Mouse (Mus musculus) heart, adult 2 months (tissue): ENCODE data around the gene Agbl4. TPM values are rescaled to one million over a fixed set of nuclear protein-coding genes. Genes with fewer than 3 reads are reported as not detected.

Experiments
- DNase-seq, 2 experiments: peaks; one replicate each; pipeline ENCODE4 v3.0.0; 2021
- H3K27ac ChIP-seq: fragments of 200-600 bp; 2 replicates; pipeline ENCODE4 v1.8.1; 2022
- H3K27me3 ChIP-seq: fragments of 200-500 bp; 2 replicates; pipeline ENCODE4 v1.6.1; 2012; ENCODE audit warnings: mild to moderate bottlenecking, low read length, inconsistent platforms, mixed read lengths; ENCODE audit not compliant: control insufficient read depth, insufficient read depth
- H3K36me3 ChIP-seq: fragments of 200-500 bp; 2 replicates; pipeline ENCODE4 v1.6.1; 2012; ENCODE audit warnings: low read length, inconsistent platforms; ENCODE audit not compliant: control insufficient read depth, insufficient read depth
- H3K4me1 ChIP-seq: fragments of 200-500 bp; 2 replicates; pipeline ENCODE4 v1.6.1; 2011; ENCODE audit warnings: low read length; ENCODE audit not compliant: control insufficient read depth, insufficient read depth
- H3K4me3 ChIP-seq: fragments of 200-600 bp; 2 replicates; pipeline ENCODE4 v1.8.1; 2022
- H3K79me2 ChIP-seq: fragments of 200-500 bp; replicated peaks from 2 replicates; pipeline ENCODE4 v1.6.1; 2012; ENCODE audit warnings: mild to moderate bottlenecking, inconsistent platforms, low read length, moderate library complexity, mixed read lengths; ENCODE audit not compliant: control insufficient read depth, insufficient read depth
- H3K9ac ChIP-seq: fragments of 200-500 bp; 2 replicates; pipeline ENCODE4 v1.6.1; 2012; ENCODE audit warnings: low read depth, mild to moderate bottlenecking, control low read depth, inconsistent platforms, low read length, mixed read lengths
- CTCF ChIP-seq: fragments of 200-600 bp; IDR thresholded peaks from 2 replicates; pipeline ENCODE4 v1.8.1; 2022; ENCODE audit warnings: antibody characterized with exemption, mild to moderate bottlenecking, moderate library complexity
- EP300 ChIP-seq: fragments of 200-500 bp; IDR thresholded peaks from 2 replicates; pipeline ENCODE4 v1.6.1; 2011; ENCODE audit warnings: low read depth, low read length, control low read depth; ENCODE audit not compliant: insufficient read depth
- POLR2A ChIP-seq: fragments of 200-500 bp; IDR thresholded peaks from 2 replicates; pipeline ENCODE4 v1.6.1; 2011; ENCODE audit warnings: mild to moderate bottlenecking, low read depth, low read length, control low read depth; ENCODE audit not compliant: insufficient read depth
- WGBS: fragments of 180-500 bp; shearing (Covaris S2); methylation state at CpG from one replicate; pipeline ENCODE4 v1.1.7; 2018; 5-methylcytosine and 5-hydroxymethylcytosine counted together
- intact Hi-C: fragments of 180-260 bp; cut with DNase I; formaldehyde crosslinking; loops from one replicate; pipeline ENCODE4 v1.15.1; 2025
- polyA plus RNA-seq: library from polyadenylated mRNA; depleted of rRNA; stranded (reverse); fragments of >200 nt; gene quantifications from 2 replicates; pipeline ENCODE4 v1.2.3, GENCODE M21; 2012
- total RNA-seq, 2 experiments: library from RNA; stranded (reverse); gene quantifications; 2 replicates each; pipeline ENCODE4 v1.2.3; 2021

The Agbl4 gene
- total and polyA plus RNA-seq, 3 experiments: 0.08 to 0.39 (median 0.30) TPM

DNA sequence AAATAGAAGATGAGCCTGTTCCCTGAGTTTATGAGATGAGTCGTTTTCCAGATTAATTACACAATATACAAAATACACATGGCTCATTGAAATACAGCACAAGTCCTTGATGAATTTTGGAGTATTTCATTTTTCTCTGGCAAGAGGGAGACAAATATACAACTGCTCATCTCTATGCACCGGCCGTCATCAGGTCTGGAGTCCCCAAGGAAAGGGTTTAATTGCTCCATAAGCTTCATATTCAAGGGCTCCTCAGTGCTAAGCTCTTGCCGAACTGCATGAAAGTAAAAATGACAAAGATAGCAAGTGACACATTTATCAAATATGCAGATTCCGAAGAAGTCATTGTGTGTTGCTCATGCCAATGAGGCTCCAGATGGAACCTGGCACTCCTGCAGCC lies 1284.5 kb downstream of the Agbl4 start:
- no peak overlapping the region for H3K9ac ChIP-seq
- 68% methylated on average over 5 of the region's 5 CpGs for WGBS
- no peak overlapping the region for H3K27ac ChIP-seq
- H3K79me2 ChIP-seq: no peaks in the 10 kb centered on the region
- no peak overlapping the region for H3K4me3 ChIP-seq
- intact Hi-C loops: no loop called here
- DNase-seq: no peak
- H3K4me1 ChIP-seq: peaks cover 1% of the 10 kb centered on the region; the same call in 1 of the 2 replicates
- no peaks in the 10 kb centered on the region for H3K27me3 ChIP-seq
- no peaks in the 10 kb centered on the region for H3K36me3 ChIP-seq
- no peak for TF ChIP-seq POLR2A
- no peak for TF ChIP-seq EP300
- TF ChIP-seq CTCF: no peak

DNA sequence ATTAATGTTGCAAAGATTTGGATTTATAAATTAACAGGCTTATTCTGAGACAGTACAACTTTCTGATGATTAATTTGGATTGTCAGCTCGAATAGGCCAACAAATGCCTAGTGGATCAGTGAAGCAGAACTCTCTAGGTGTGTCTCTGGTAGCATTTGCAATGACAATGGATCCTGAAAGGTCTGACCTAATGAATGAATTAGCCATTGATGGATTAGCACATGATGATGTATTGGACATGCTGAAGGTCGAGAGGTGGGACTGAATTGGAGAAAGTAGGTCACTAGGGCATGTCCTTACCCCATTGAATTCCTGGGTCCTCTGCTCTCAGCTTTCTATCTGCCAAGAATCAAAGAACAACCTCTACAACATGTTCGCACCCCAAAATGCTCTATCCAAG lies 1285.3 kb downstream of the Agbl4 start:
- TF ChIP-seq POLR2A (no peak), CTCF (no peak), EP300 (no peak)
- no peaks in the 10 kb centered on the region for H3K27me3 ChIP-seq
- H3K36me3 ChIP-seq: no peaks in the 10 kb centered on the region
- H3K27ac ChIP-seq: no peak overlapping the region
- peaks cover 2% of the 10 kb centered on the region; the same call in 1 of the 2 replicates for H3K4me1 ChIP-seq
- no peak for DNase-seq
- H3K4me3 ChIP-seq: no peak overlapping the region
- intact Hi-C loops: no loop called here
- 90% methylated on average over 3 of the region's 3 CpGs for WGBS
- no peak overlapping the region for H3K9ac ChIP-seq
- H3K79me2 ChIP-seq: no peaks in the 10 kb centered on the region

DNA sequence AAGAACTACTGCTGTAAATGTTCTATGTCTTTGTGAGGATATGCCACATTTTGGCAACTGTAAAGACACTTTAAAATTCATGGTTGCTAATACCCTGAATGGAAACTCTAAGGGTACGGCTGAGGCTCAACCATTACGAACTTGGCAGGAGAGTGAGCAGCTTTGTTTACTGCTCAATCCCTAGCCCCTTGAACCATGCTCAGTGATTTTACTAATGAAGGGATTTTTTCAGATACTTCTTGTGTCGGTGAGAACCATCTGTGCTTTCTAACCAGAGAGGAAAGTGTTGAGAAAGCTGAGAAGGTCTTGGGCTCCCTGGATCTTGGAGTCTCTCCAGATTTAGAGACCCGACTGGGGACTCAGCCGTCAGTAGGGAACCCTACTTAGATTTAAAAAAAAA lies 1286.4 kb downstream of the Agbl4 start:
- WGBS: 76% methylated on average over 5 of the region's 5 CpGs
- DNase-seq: no peak
- TF ChIP-seq EP300 (no peak), POLR2A (no peak)
- H3K4me3 ChIP-seq: no peak overlapping the region
- H3K27me3 ChIP-seq: no peaks in the 10 kb centered on the region
- no peak overlapping the region for H3K9ac ChIP-seq
- H3K79me2 ChIP-seq: no peaks in the 10 kb centered on the region
- intact Hi-C loops: no loop called here
- no peaks in the 10 kb centered on the region for H3K36me3 ChIP-seq
- peaks cover 2% of the 10 kb centered on the region; the same call in 1 of the 2 replicates for H3K4me1 ChIP-seq
- no peak overlapping the region for H3K27ac ChIP-seq

DNA sequence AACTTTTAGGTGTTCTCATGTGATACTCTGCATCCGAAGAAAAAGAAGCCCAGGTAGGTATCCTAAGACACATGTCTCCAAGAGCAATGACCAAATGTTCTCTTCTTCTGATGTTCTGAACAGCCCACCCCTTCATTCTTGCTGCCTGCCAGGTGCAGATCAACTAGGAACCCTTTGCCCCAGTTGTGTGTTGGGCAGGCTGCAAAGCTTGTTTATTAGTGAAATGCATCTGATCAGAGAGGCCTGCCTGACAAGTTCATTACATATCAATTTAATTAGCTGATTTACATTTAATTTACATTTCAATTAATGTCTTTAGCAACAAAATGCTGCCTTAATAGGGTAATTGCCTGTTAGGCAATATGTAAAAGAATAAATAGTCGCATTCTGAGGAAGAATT lies 1288.5 kb downstream of the Agbl4 start:
- Histone ChIP-seq H3K9ac (no peak overlapping the region), H3K4me1 (peaks cover 2% of the 10 kb centered on the region; the same call in 1 of the 2 replicates), H3K79me2 (no peaks in the 10 kb centered on the region), H3K36me3 (no peaks in the 10 kb centered on the region), H3K27ac (no peak overlapping the region), H3K27me3 (no peaks in the 10 kb centered on the region), H3K4me3 (no peak overlapping the region)
- TF ChIP-seq EP300 (no peak), CTCF (no peak), POLR2A (no peak)
- 80% methylated on average over 2 of the region's 2 CpGs for WGBS
- intact Hi-C loops: loop anchor here (2.0 to 5.0 kb wide), 2 partner anchors 33 to 121 kb away; partner anchors contain the start of gene Spata6
- no peak for DNase-seq

- peak; percentile 45 to 61 for DNase-seq
- Histone ChIP-seq H3K4me3 (peak overlapping the region; percentile 45; the same call in 1 of the 2 replicates), H3K4me1 (peaks cover 2% of the 10 kb centered on the region; the same call in 1 of the 2 replicates), H3K79me2 (no peaks in the 10 kb centered on the region), H3K27me3 (no peaks in the 10 kb centered on the region), H3K36me3 (no peaks in the 10 kb centered on the region), H3K27ac (no peak overlapping the region), H3K9ac (peak overlapping the region; percentile 26)
- TF ChIP-seq CTCF (peak; percentile 73), POLR2A (no peak), EP300 (peak; percentile 53; the same call in 1 of the 2 replicates)
- intact Hi-C loops: loop anchor here (2.0 to 5.0 kb wide), 2 partner anchors 32 to 120 kb away; partner anchors contain the start of gene Spata6
- 5% methylated on average over 9 of the region's 9 CpGs for WGBS
Observed at GRCm38 (mm10) chr4:111686951-111687350, 1289.5 kb downstream of the Agbl4 start.

DNA sequence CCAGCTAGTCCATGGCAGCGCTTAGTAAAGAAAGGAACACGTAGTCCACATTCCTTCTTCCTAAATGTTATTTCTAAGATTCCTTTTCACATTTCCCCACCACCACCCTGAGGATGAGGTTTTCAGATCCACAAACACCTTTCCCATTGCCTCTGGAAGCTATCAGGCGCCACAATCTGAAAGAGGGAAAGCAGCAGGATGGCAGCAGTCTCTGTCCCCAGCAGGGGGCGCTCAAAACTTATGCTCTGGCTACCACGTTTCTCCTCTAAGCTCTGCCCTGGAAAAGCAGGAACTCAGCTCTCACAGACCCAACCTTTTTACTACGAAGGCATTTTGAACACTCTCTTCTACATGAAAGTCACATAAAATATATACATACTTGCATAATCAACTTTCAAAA lies 1290.2 kb downstream of the Agbl4 start:
- Histone ChIP-seq H3K4me1 (peaks cover 2% of the 10 kb centered on the region; the same call in 1 of the 2 replicates), H3K9ac (no peak overlapping the region), H3K27ac (no peak overlapping the region), H3K4me3 (peak overlapping the region; percentile 45), H3K79me2 (no peaks in the 10 kb centered on the region), H3K36me3 (no peaks in the 10 kb centered on the region), H3K27me3 (no peaks in the 10 kb centered on the region)
- TF ChIP-seq POLR2A: no peak
- TF ChIP-seq EP300: 0 out of 2 replicates have a peak, but pooled peaks have one; percentile 43
- TF ChIP-seq CTCF: peak; percentile 82
- intact Hi-C loops: loop anchor here (2.0 to 5.0 kb wide), 2 partner anchors 31 to 120 kb away; partner anchors contain the start of gene Spata6
- 9% methylated on average over 6 of the region's 6 CpGs for WGBS
- DNase-seq: peak; percentile 74 to 85
